Mouse (Mus musculus): ENCODE measurements around the gene Chd4.

GRCm38 (mm10) chr6:125160558-125160853, 64.7 kb downstream of the Chd4 start:
- TF ChIP-seq POLR2A (IDR thresholded peaks at IDR 0.05; ENCODE audit: borderline replicate concordance, low read depth, low read length) (no peak), CTCF (IDR thresholded peaks at IDR 0.05; ENCODE audit: low read depth, low read length) (no peak)

Measured in bone marrow macrophage, adult 2 months (primary cell).